Mouse (Mus musculus) liver, embryonic 15.5 days (tissue): ENCODE data around the gene Clmn. TPM values are rescaled to one million over a fixed set of nuclear protein-coding genes. Genes with fewer than 3 reads are reported as not detected.

Experiments used
- ATAC-seq: fragments of 200-750 bp; cut with Nextera tagmentation; 2 replicates; pipeline ENCODE4 v1.8.0; 2017; ENCODE audit warnings: moderate number of reproducible peaks, mild to moderate bottlenecking, moderate library complexity; ENCODE audit not compliant: insufficient read depth
- H3K27ac ChIP-seq: fragments of 300-500 bp; sonication (generic); replicated peaks from 2 replicates; pipeline ENCODE4 v1.5.1; 2015; ENCODE audit warnings: mild to moderate bottlenecking, inconsistent platforms
- H3K27me3 ChIP-seq: fragments of 300-500 bp; sonication (generic); 2 replicates; pipeline ENCODE4 v1.6.1; 2015; ENCODE audit warnings: mild to moderate bottlenecking, inconsistent platforms
- H3K36me3 ChIP-seq: fragments of 300-500 bp; sonication (generic); replicated peaks from 2 replicates; pipeline ENCODE4 v1.6.1; 2015; ENCODE audit warnings: moderate library complexity, mild to moderate bottlenecking, inconsistent platforms
- H3K4me1 ChIP-seq: fragments of 300-500 bp; sonication (generic); replicated peaks from 2 replicates; pipeline ENCODE4 v1.6.1; 2015; ENCODE audit warnings: inconsistent platforms
- H3K4me2 ChIP-seq: fragments of 300-500 bp; sonication (generic); 2 replicates; pipeline ENCODE4 v1.6.1; 2015; ENCODE audit warnings: moderate library complexity, mild to moderate bottlenecking, inconsistent platforms
- H3K4me3 ChIP-seq: fragments of 300-500 bp; sonication (generic); replicated peaks from 2 replicates; pipeline ENCODE4 v1.5.1; 2015; ENCODE audit warnings: mild to moderate bottlenecking, inconsistent platforms
- H3K9ac ChIP-seq: fragments of 300-500 bp; sonication (generic); 2 replicates; pipeline ENCODE4 v1.6.1; 2015; ENCODE audit warnings: moderate library complexity, mild to moderate bottlenecking, inconsistent platforms
- H3K9me3 ChIP-seq: fragments of 300-500 bp; sonication (generic); replicated peaks from 2 replicates; pipeline ENCODE4 v1.6.1; 2016; ENCODE audit warnings: inconsistent platforms
- WGBS: fragments of 180-500 bp; shearing (Covaris S2); methylation state at CpG from one replicate; pipeline ENCODE4 v1.1.7; 2015; ENCODE audit warnings: mixed read lengths; ENCODE audit not compliant: insufficient replicate concordance; 5-methylcytosine and 5-hydroxymethylcytosine counted together
- polyA plus RNA-seq: library from polyadenylated mRNA; unstranded; fragments of >200 nt; fragmentation: Nextera tagmentation; extraction: Ambion mirVana; gene quantifications from 2 replicates; pipeline ENCODE4 v1.2.1, GENCODE M21; 2015

The Clmn gene
- polyA plus RNA-seq, 1 experiment from 2014 or later, result 0.47 TPM

GRCm38 (mm10) chr12:104855548-104855947 lies 9.3 kb downstream of the Clmn start:
- H3K9ac ChIP-seq, result no peak overlapping the region
- no peak for ATAC-seq
- WGBS, result 57% methylated on average over 7 of the region's 7 CpGs
- no peak overlapping the region for H3K27ac ChIP-seq
- no peak overlapping the region for H3K4me3 ChIP-seq
- no peaks in the 10 kb centered on the region for H3K27me3 ChIP-seq
- no peaks in the 10 kb centered on the region for H3K36me3 ChIP-seq
- H3K4me2 ChIP-seq, result no peak overlapping the region
- H3K4me1 ChIP-seq, result peaks cover 5% of the 10 kb centered on the region
- no peaks in the 10 kb centered on the region for H3K9me3 ChIP-seq

GRCm38 (mm10) chr12:104854826-104855225 lies 10.1 kb downstream of the Clmn start:
- WGBS, result 48% methylated on average over 2 of the region's 2 CpGs
- Histone ChIP-seq H3K4me1 (peaks cover 5% of the 10 kb centered on the region), H3K4me3 (no peak overlapping the region), H3K27ac (no peak overlapping the region), H3K4me2 (no peak overlapping the region), H3K9me3 (no peaks in the 10 kb centered on the region), H3K27me3 (no peaks in the 10 kb centered on the region), H3K36me3 (no peaks in the 10 kb centered on the region), H3K9ac (no peak overlapping the region)
- ATAC-seq, result no peak

- H3K9ac ChIP-seq, result no peak overlapping the region
Observed at GRCm38 (mm10) chr12:104853374-104853773, 11.5 kb downstream of the Clmn start.

GRCm38 (mm10) chr12:104851711-104852508 lies 13.0 kb downstream of the Clmn start:
- ATAC-seq, result peak; percentile 40; the same call in 1 of the 2 replicates
- peak overlapping the region; percentile 19; the same call in 1 of the 2 replicates for H3K4me2 ChIP-seq
- 29% methylated on average over 16 of the region's 16 CpGs for WGBS
- H3K27me3 ChIP-seq, result no peaks in the 10 kb centered on the region
- no peak overlapping the region for H3K27ac ChIP-seq
- H3K36me3 ChIP-seq, result no peaks in the 10 kb centered on the region
- no peak overlapping the region for H3K9ac ChIP-seq
- H3K4me3 ChIP-seq, result no peak overlapping the region
- H3K4me1 ChIP-seq, result peaks cover 5% of the 10 kb centered on the region
- no peaks in the 10 kb centered on the region for H3K9me3 ChIP-seq

More at GRCm38 (mm10) chr12:104853374-104853773, 11.5 kb downstream of the Clmn start:
- Histone ChIP-seq H3K27ac (no peak overlapping the region), H3K36me3 (no peaks in the 10 kb centered on the region), H3K4me1 (peaks cover 5% of the 10 kb centered on the region), H3K27me3 (no peaks in the 10 kb centered on the region), H3K4me3 (no peak overlapping the region), H3K4me2 (no peak overlapping the region), H3K9me3 (no peaks in the 10 kb centered on the region)
- WGBS, result 63% methylated on average over 7 of the region's 7 CpGs
- ATAC-seq, result no peak

GRCm38 (mm10) chr12:104850119-104850518 lies 14.8 kb downstream of the Clmn start:
- H3K27ac ChIP-seq, result no peak overlapping the region

GRCm38 (mm10) chr12:104848667-104849066 lies 16.2 kb downstream of the Clmn start:
- no peak overlapping the region for H3K9ac ChIP-seq
- H3K9me3 ChIP-seq, result no peaks in the 10 kb centered on the region
- no peak overlapping the region for H3K4me3 ChIP-seq
- ATAC-seq, result no peak
- H3K4me2 ChIP-seq, result no peak overlapping the region
- H3K27me3 ChIP-seq, result peaks cover 15% of the 10 kb centered on the region; the same call in 1 of the 2 replicates
- WGBS, result 74% methylated on average over 9 of the region's 9 CpGs
- peaks cover 12% of the 10 kb centered on the region for H3K4me1 ChIP-seq
- no peaks in the 10 kb centered on the region for H3K36me3 ChIP-seq
- H3K27ac ChIP-seq, result no peak overlapping the region

More at GRCm38 (mm10) chr12:104850119-104850518, 14.8 kb downstream of the Clmn start:
- Histone ChIP-seq H3K4me2 (no peak overlapping the region), H3K9ac (no peak overlapping the region), H3K36me3 (no peaks in the 10 kb centered on the region), H3K27me3 (peaks cover 9% of the 10 kb centered on the region; the same call in 1 of the 2 replicates), H3K9me3 (no peaks in the 10 kb centered on the region), H3K4me1 (peaks cover 12% of the 10 kb centered on the region), H3K4me3 (no peak overlapping the region)
- ATAC-seq, result no peak
- 76% methylated on average over 7 of the region's 7 CpGs for WGBS

GRCm38 (mm10) chr12:104847227-104847626 lies 17.6 kb downstream of the Clmn start:
- ATAC-seq, result no peak

GRCm38 (mm10) chr12:104845707-104846106 lies 19.2 kb downstream of the Clmn start:
- Histone ChIP-seq H3K27me3 (peaks cover 15% of the 10 kb centered on the region; the same call in 1 of the 2 replicates), H3K4me2 (peak overlapping the region; percentile 50), H3K36me3 (no peaks in the 10 kb centered on the region), H3K4me1 (peaks cover 7% of the 10 kb centered on the region; the same call in 1 of the 2 replicates), H3K4me3 (no peak overlapping the region), H3K9ac (no peak overlapping the region), H3K27ac (no peak overlapping the region), H3K9me3 (no peaks in the 10 kb centered on the region)
- no peak; the same call in 1 of the 2 replicates for ATAC-seq
- 3% methylated on average over 11 of the region's 11 CpGs for WGBS

More at GRCm38 (mm10) chr12:104847227-104847626, 17.6 kb downstream of the Clmn start:
- peaks cover 15% of the 10 kb centered on the region; the same call in 1 of the 2 replicates for H3K27me3 ChIP-seq
- no peak overlapping the region for H3K27ac ChIP-seq
- H3K4me3 ChIP-seq, result no peak overlapping the region
- WGBS, result 68% methylated on average over 4 of the region's 4 CpGs
- H3K36me3 ChIP-seq, result no peaks in the 10 kb centered on the region
- no peak overlapping the region for H3K4me2 ChIP-seq
- peaks cover 11% of the 10 kb centered on the region for H3K4me1 ChIP-seq
- H3K9ac ChIP-seq, result no peak overlapping the region
- H3K9me3 ChIP-seq, result no peaks in the 10 kb centered on the region

GRCm38 (mm10) chr12:104844989-104845388 lies 19.9 kb downstream of the Clmn start:
- Histone ChIP-seq H3K27me3 (peaks cover 15% of the 10 kb centered on the region), H3K9ac (no peak overlapping the region), H3K4me1 (peaks cover 7% of the 10 kb centered on the region; the same call in 1 of the 2 replicates), H3K4me3 (no peak overlapping the region), H3K4me2 (no peak overlapping the region), H3K36me3 (no peaks in the 10 kb centered on the region), H3K9me3 (no peaks in the 10 kb centered on the region), H3K27ac (no peak overlapping the region)
- 52% methylated on average over 4 of the region's 4 CpGs for WGBS
- no peak for ATAC-seq

- no peak for ATAC-seq
- WGBS, result 67% methylated on average over 4 of the region's 4 CpGs
- H3K9me3 ChIP-seq, result no peaks in the 10 kb centered on the region
- H3K36me3 ChIP-seq, result no peaks in the 10 kb centered on the region
- H3K9ac ChIP-seq, result no peak overlapping the region
- no peak overlapping the region for H3K4me2 ChIP-seq
- H3K27me3 ChIP-seq, result peaks cover 15% of the 10 kb centered on the region
- no peak overlapping the region for H3K4me3 ChIP-seq
- H3K4me1 ChIP-seq, result peaks cover 7% of the 10 kb centered on the region; the same call in 1 of the 2 replicates
- H3K27ac ChIP-seq, result no peak overlapping the region
Observed at GRCm38 (mm10) chr12:104844279-104844678, 20.6 kb downstream of the Clmn start.

GRCm38 (mm10) chr12:104841256-104841655 lies 23.6 kb downstream of the Clmn start:
- Histone ChIP-seq H3K27me3 (peaks cover 15% of the 10 kb centered on the region), H3K4me2 (no peak overlapping the region), H3K4me1 (peaks cover 12% of the 10 kb centered on the region), H3K9ac (no peak overlapping the region), H3K4me3 (no peak overlapping the region), H3K36me3 (no peaks in the 10 kb centered on the region), H3K9me3 (no peaks in the 10 kb centered on the region), H3K27ac (no peak overlapping the region)
- 64% methylated on average over 3 of the region's 3 CpGs for WGBS
- ATAC-seq, result no peak
